Mouse (Mus musculus) embryonic facial prominence, embryonic 11.5 days (tissue): ENCODE data around the gene Ccl17. TPM values are rescaled to one million over a fixed set of nuclear protein-coding genes. Genes with fewer than 3 reads are reported as not detected.
A peak's percentile ranks its signal among the peaks of the same experiment; 100 is the strongest.

Experiments
- ATAC-seq: fragments of 200-750 bp; cut with Nextera tagmentation; replicated peaks from 2 replicates; pipeline ENCODE4 v1.8.0; 2017; ENCODE audit warnings: low read depth; ENCODE audit not compliant: insufficient number of reproducible peaks, low FRiP score, low TSS enrichment
- DNase-seq: peaks from one replicate; pipeline ENCODE4 v3.0.0-alpha.2; 2015; ENCODE audit warnings: low spot score
- H3K27ac ChIP-seq: fragments of 300-500 bp; sonication (generic); replicated peaks from 2 replicates; pipeline ENCODE4 v1.5.1; 2014; ENCODE audit warnings: mild to moderate bottlenecking, low read depth, low read length, control low read depth
- H3K27me3 ChIP-seq: fragments of 300-500 bp; sonication (generic); 2 replicates; pipeline ENCODE4 v1.6.1; 2014; ENCODE audit warnings: mild to moderate bottlenecking, low read length, moderate library complexity, mixed read lengths; ENCODE audit not compliant: control insufficient read depth, insufficient read depth
- H3K36me3 ChIP-seq: fragments of 300-500 bp; sonication (generic); replicated peaks from 2 replicates; pipeline ENCODE4 v1.6.1; 2014; ENCODE audit warnings: low read depth, mild to moderate bottlenecking, low read length, moderate library complexity, mixed read lengths; ENCODE audit not compliant: control insufficient read depth, insufficient read depth
- H3K4me1 ChIP-seq: fragments of 300-500 bp; sonication (generic); 2 replicates; pipeline ENCODE4 v1.6.1; 2014; ENCODE audit warnings: low read length, mixed read lengths; ENCODE audit not compliant: control insufficient read depth, insufficient read depth
- H3K4me2 ChIP-seq: fragments of 300-500 bp; sonication (generic); 2 replicates; pipeline ENCODE4 v1.6.1; 2014; ENCODE audit warnings: low read depth, mild to moderate bottlenecking, control low read depth, low read length, moderate library complexity
- H3K4me3 ChIP-seq: fragments of 300-500 bp; sonication (generic); 2 replicates; pipeline ENCODE4 v1.5.1; 2014; ENCODE audit warnings: low read depth, low read length, control low read depth
- H3K9ac ChIP-seq: fragments of 300-500 bp; sonication (generic); replicated peaks from 2 replicates; pipeline ENCODE4 v1.6.1; 2014; ENCODE audit warnings: mild to moderate bottlenecking, control low read depth, low read length
- H3K9me3 ChIP-seq: fragments of 300-500 bp; sonication (generic); replicated peaks from 2 replicates; pipeline ENCODE4 v1.6.1; 2016; ENCODE audit warnings: mild to moderate bottlenecking, low read length, inconsistent platforms, mixed read lengths; ENCODE audit not compliant: control insufficient read depth
- WGBS: fragments of 180-500 bp; shearing (Covaris S2); extraction: QIAGEN DNeasy Blood & Tissue Kit; methylation state at CpG from one replicate; pipeline ENCODE4 v1.1.7; 2014; 5-methylcytosine and 5-hydroxymethylcytosine counted together
- polyA plus RNA-seq: library from polyadenylated mRNA; unstranded; fragments of >200 nt; fragmentation: Nextera tagmentation; extraction: Ambion mirVana; gene quantifications from 2 replicates; pipeline ENCODE4 v1.2.1, GENCODE M21; 2014

Ccl17 gene
- polyA plus RNA-seq, 1 experiment from 2014 or later = not detected

GRCm38 (mm10) chr8:94810855-94811254, 602 bp downstream of the Ccl17 start:
- H3K4me3 ChIP-seq = no peak overlapping the region
- ATAC-seq = no peak
- H3K27me3 ChIP-seq = no peaks in the 10 kb centered on the region
- no peaks in the 10 kb centered on the region for H3K9me3 ChIP-seq
- no peak overlapping the region for H3K9ac ChIP-seq
- no peaks in the 10 kb centered on the region for H3K4me1 ChIP-seq
- H3K27ac ChIP-seq = no peak overlapping the region
- no peak overlapping the region for H3K4me2 ChIP-seq
- DNase-seq = no peak
- 81% methylated on average over 5 of the region's 5 CpGs for WGBS
- no peaks in the 10 kb centered on the region for H3K36me3 ChIP-seq

GRCm38 (mm10) chr8:94811654-94812053, 1.4 kb downstream of the Ccl17 start:
- DNase-seq = no peak
- H3K9me3 ChIP-seq = no peaks in the 10 kb centered on the region
- 78% methylated on average over 6 of the region's 6 CpGs for WGBS

GRCm38 (mm10) chr8:94812645-94813098, 2.4 kb downstream of the Ccl17 start:
- Histone ChIP-seq H3K9ac (peak overlapping the region; percentile 39; the same call in 1 of the 2 replicates), H3K4me3 (no peak overlapping the region), H3K27ac (no peak overlapping the region), H3K4me1 (no peaks in the 10 kb centered on the region), H3K36me3 (no peaks in the 10 kb centered on the region), H3K4me2 (peak overlapping the region; percentile 7; the same call in 1 of the 2 replicates), H3K9me3 (no peaks in the 10 kb centered on the region), H3K27me3 (no peaks in the 10 kb centered on the region)
- ATAC-seq (peak; percentile 67), DNase-seq (peak; percentile 92)
- 31% methylated on average over 6 of the region's 6 CpGs for WGBS

More at GRCm38 (mm10) chr8:94811654-94812053, 1.4 kb downstream of the Ccl17 start:
- no peak for ATAC-seq
- Histone ChIP-seq H3K9ac (no peak overlapping the region), H3K36me3 (no peaks in the 10 kb centered on the region), H3K4me1 (no peaks in the 10 kb centered on the region), H3K27ac (no peak overlapping the region), H3K27me3 (no peaks in the 10 kb centered on the region), H3K4me2 (no peak overlapping the region), H3K4me3 (no peak overlapping the region)

GRCm38 (mm10) chr8:94814556-94814955, 4.3 kb downstream of the Ccl17 start:
- no peaks in the 10 kb centered on the region for H3K27me3 ChIP-seq
- H3K4me3 ChIP-seq = no peak overlapping the region
- DNase-seq (peak; percentile 57), ATAC-seq (no peak)
- H3K9me3 ChIP-seq = no peaks in the 10 kb centered on the region
- no peak overlapping the region for H3K27ac ChIP-seq
- no peak overlapping the region for H3K4me2 ChIP-seq
- H3K9ac ChIP-seq = no peak overlapping the region
- no peaks in the 10 kb centered on the region for H3K4me1 ChIP-seq
- 0% methylated on average over 1 of the region's 1 CpGs for WGBS
- no peaks in the 10 kb centered on the region for H3K36me3 ChIP-seq

GRCm38 (mm10) chr8:94817933-94818332, 7.7 kb downstream of the Ccl17 start:
- Histone ChIP-seq H3K4me3 (no peak overlapping the region), H3K27ac (no peak overlapping the region), H3K27me3 (no peaks in the 10 kb centered on the region), H3K4me1 (no peaks in the 10 kb centered on the region), H3K9me3 (no peaks in the 10 kb centered on the region), H3K36me3 (no peaks in the 10 kb centered on the region), H3K9ac (no peak overlapping the region), H3K4me2 (no peak overlapping the region)
- no peak for DNase-seq
- no peak for ATAC-seq
- WGBS = 89% methylated on average over 11 of the region's 11 CpGs

- Histone ChIP-seq H3K4me1 (no peaks in the 10 kb centered on the region), H3K9ac (no peak overlapping the region), H3K4me2 (no peak overlapping the region), H3K36me3 (no peaks in the 10 kb centered on the region; the same call in 1 of the 2 replicates), H3K4me3 (no peak overlapping the region), H3K9me3 (no peaks in the 10 kb centered on the region), H3K27ac (no peak overlapping the region), H3K27me3 (no peaks in the 10 kb centered on the region)
- DNase-seq (no peak), ATAC-seq (no peak)
- 83% methylated on average over 6 of the region's 6 CpGs for WGBS
Observed at GRCm38 (mm10) chr8:94819671-94820179, 9.5 kb downstream of the Ccl17 start.

- H3K27me3 ChIP-seq = no peaks in the 10 kb centered on the region
- no peaks in the 10 kb centered on the region for H3K4me1 ChIP-seq
- DNase-seq = no peak
- no peaks in the 10 kb centered on the region for H3K9me3 ChIP-seq
- no peak overlapping the region for H3K9ac ChIP-seq
- H3K27ac ChIP-seq = no peak overlapping the region
- no peak for ATAC-seq
- no peak overlapping the region for H3K4me2 ChIP-seq
- 82% methylated on average over 7 of the region's 7 CpGs for WGBS
- H3K4me3 ChIP-seq = no peak overlapping the region
- no peaks in the 10 kb centered on the region; the same call in 1 of the 2 replicates for H3K36me3 ChIP-seq
Observed at GRCm38 (mm10) chr8:94820553-94820952, 10.3 kb downstream of the Ccl17 start.

- H3K36me3 ChIP-seq = no peaks in the 10 kb centered on the region; the same call in 1 of the 2 replicates
- H3K4me1 ChIP-seq = no peaks in the 10 kb centered on the region
- no peak overlapping the region for H3K27ac ChIP-seq
- H3K4me3 ChIP-seq = no peak overlapping the region
- no peak overlapping the region for H3K4me2 ChIP-seq
- no peaks in the 10 kb centered on the region for H3K27me3 ChIP-seq
- DNase-seq (no peak), ATAC-seq (no peak)
- no peaks in the 10 kb centered on the region for H3K9me3 ChIP-seq
- 93% methylated on average over 2 of the region's 2 CpGs for WGBS
- no peak overlapping the region for H3K9ac ChIP-seq
Observed at GRCm38 (mm10) chr8:94821381-94821780, 11.1 kb downstream of the Ccl17 start.
